Mouse (Mus musculus) myocyte (in vitro differentiated cells): ENCODE measurements around the gene Vwce. TPM values are rescaled to one million over a fixed set of nuclear protein-coding genes. Genes with fewer than 3 reads are reported as not detected.

Experiments used
- H3K27me3 ChIP-seq: one replicate; pipeline ENCODE4 v1.6.1; 2011; ENCODE audit not compliant: control insufficient read depth, insufficient read depth, insufficient read length
- H3K36me3 ChIP-seq: one replicate; pipeline ENCODE4 v1.6.1; 2011; ENCODE audit not compliant: control insufficient read depth, insufficient read depth
- H3K4me2 ChIP-seq: one replicate; pipeline ENCODE4 v1.6.1; 2011; ENCODE audit warnings: low read depth, control low read depth
- H3K4me3 ChIP-seq: one replicate; pipeline ENCODE4 v1.5.1; 2011; ENCODE audit warnings: mild to moderate bottlenecking, control low read depth, moderate library complexity
- H3K79me2 ChIP-seq: one replicate; pipeline ENCODE4 v1.6.1; 2011; ENCODE audit not compliant: control insufficient read depth, insufficient read depth
- H3ac ChIP-seq: one replicate; pipeline ENCODE4 v1.6.1; 2011; ENCODE audit not compliant: control insufficient read depth, insufficient read length
- CEBPB ChIP-seq: IDR thresholded peaks from 2 replicates; pipeline ENCODE4 v1.6.1; 2011; ENCODE audit warnings: mild to moderate bottlenecking, moderate library complexity; ENCODE audit not compliant: poor library complexity, insufficient read depth, severe bottlenecking
- E2F4 ChIP-seq: IDR thresholded peaks from one replicate; pipeline ENCODE4 v1.6.1; 2011; ENCODE audit warnings: mild to moderate bottlenecking, control low read depth, moderate library complexity; ENCODE audit not compliant: insufficient read depth
- MAX ChIP-seq: IDR thresholded peaks from one replicate; pipeline ENCODE4 v1.6.1; 2011; ENCODE audit warnings: low read depth, mild to moderate bottlenecking, control low read depth
- MYOD1 ChIP-seq, 3 experiments: IDR thresholded peaks; one replicate each; pipeline ENCODE4 v1.6.1; 2011; ENCODE audit warnings: control low read depth in 2 of 3, low read depth in 2 of 3, mild to moderate bottlenecking in 2 of 3, moderate library complexity in 1 of 3; ENCODE audit not compliant: insufficient read length in 2 of 3, control insufficient read depth in 1 of 3
- MYOG ChIP-seq, 3 experiments: IDR thresholded peaks; one replicate each; pipeline ENCODE4 v1.6.1; 2011; ENCODE audit warnings: control low read depth in 2 of 3, low read depth in 2 of 3, mild to moderate bottlenecking in 2 of 3; ENCODE audit not compliant: insufficient read length in 2 of 3, control insufficient read depth in 1 of 3, insufficient read depth in 1 of 3
- POLR2A ChIP-seq: IDR thresholded peaks from one replicate; pipeline ENCODE4 v1.6.1; 2011; ENCODE audit warnings: low read depth, mild to moderate bottlenecking, control low read depth, moderate library complexity; ENCODE audit not compliant: insufficient read length
- POLR2AphosphoS2 ChIP-seq: IDR thresholded peaks from one replicate; pipeline ENCODE4 v1.6.1; 2011; ENCODE audit warnings: low read depth, control low read depth; ENCODE audit not compliant: insufficient read length
- REST ChIP-seq: IDR thresholded peaks from one replicate; pipeline ENCODE4 v1.6.1; 2011; ENCODE audit warnings: mild to moderate bottlenecking, control low read depth, moderate library complexity; ENCODE audit not compliant: insufficient read depth, insufficient read length
- SRF ChIP-seq: IDR thresholded peaks from one replicate; pipeline ENCODE4 v1.6.1; 2011; ENCODE audit warnings: low read depth; ENCODE audit not compliant: control insufficient read depth, insufficient read length
- TCF12 ChIP-seq: IDR thresholded peaks from one replicate; pipeline ENCODE4 v1.6.1; 2011; ENCODE audit warnings: mild to moderate bottlenecking, control low read depth; ENCODE audit not compliant: poor library complexity, insufficient read depth, severe bottlenecking
- TCF3 ChIP-seq: IDR thresholded peaks from one replicate; pipeline ENCODE4 v1.6.1; 2011; ENCODE audit warnings: low read depth, control low read depth; ENCODE audit not compliant: insufficient read length
- USF1 ChIP-seq: IDR thresholded peaks from one replicate; pipeline ENCODE4 v1.6.1; 2011; ENCODE audit warnings: low read depth, mild to moderate bottlenecking, control low read depth, moderate library complexity
- polyA plus RNA-seq: library from polyadenylated mRNA; unstranded; fragments of >200 nt; fragmentation: generic; extraction: Trizol; gene quantifications from one replicate; pipeline ENCODE4 v1.2.1, GENCODE M21; 2012; ENCODE audit warnings: missing spikeins

Gene Vwce
- polyA plus RNA-seq, 1 experiment = 0.05 TPM

DNA sequence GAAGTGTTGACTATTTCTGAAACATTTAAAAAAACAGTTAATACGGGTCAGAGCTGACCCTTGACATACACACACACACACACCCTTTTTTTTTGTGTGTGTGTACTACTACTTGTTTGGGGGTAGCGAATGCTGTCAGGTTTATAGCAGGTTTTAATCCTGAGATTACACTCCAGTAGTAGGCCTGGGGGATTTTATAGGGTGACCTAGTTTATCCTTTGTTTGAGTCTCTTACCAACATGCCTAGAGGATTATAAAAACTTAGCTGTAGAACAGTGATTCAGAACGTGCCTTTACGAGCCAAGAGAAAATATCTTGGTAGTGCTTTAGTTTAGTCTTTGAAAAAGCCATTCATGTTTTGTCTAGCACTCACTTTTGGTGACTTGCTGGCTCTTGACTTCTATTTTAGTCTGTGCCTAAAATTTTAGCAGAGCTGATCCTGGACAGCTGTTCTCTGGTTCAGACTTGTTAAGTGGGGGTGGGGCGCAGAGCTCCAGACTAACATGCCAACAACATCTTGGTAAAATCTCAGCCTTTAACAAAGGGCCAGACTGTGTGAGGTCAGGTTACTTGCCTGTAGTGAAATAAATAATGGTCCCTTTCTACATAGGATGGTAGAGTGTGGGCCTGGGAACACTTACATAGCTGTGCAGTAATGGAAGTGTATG lies 25.3 kb upstream of the Vwce start:
- TF ChIP-seq TCF12 (peak; percentile 63), REST (no peak), USF1 (no peak), POLR2AphosphoS2 (no peak), MYOG (IDR thresholded peaks at IDR 0.05; ENCODE audit: control insufficient read depth in 1 of 3, insufficient read depth in 1 of 3, insufficient read length in 2 of 3, low read depth in 2 of 3) (peak in 2 of 3 experiments; percentile 41 to 80), MYOD1 (IDR thresholded peaks at IDR 0.05; ENCODE audit: control insufficient read depth in 1 of 3, insufficient read length in 2 of 3, low read depth in 2 of 3) (peak; percentile 50 to 64 (median 60)), E2F4 (no peak), SRF (no peak)
- peak overlapping the region; percentile 89 for H3K4me2 ChIP-seq
- no peaks in the 10 kb centered on the region for H3K27me3 ChIP-seq
- peaks cover 70% of the 10 kb centered on the region for H3K79me2 ChIP-seq
- H3ac ChIP-seq = no peak overlapping the region
- H3K36me3 ChIP-seq = peaks cover 50% of the 10 kb centered on the region
- no peak overlapping the region for H3K4me3 ChIP-seq

DNA sequence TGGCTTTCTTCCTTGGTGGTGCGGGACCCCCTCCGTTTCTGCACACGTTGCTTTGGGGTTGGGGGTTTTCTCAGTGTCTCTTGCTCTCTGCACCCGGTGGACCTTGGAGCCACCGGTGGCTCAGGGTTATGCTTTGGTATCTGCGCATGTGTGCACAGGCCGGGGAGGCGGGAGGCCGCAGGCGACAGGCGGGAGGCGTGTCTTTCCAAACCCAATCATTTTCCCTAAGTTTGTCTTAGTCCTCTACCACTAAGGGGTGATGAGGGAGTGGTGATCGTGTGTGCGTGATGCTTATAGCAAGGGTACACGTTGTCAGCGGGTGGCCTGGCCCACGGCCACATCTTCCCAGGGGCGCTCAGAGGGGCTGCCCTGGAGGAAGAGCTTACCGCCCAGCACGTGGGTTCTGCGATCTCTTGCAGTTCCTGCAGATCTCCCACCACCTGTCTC lies 882 bp downstream of the Vwce start:
- peaks cover 16% of the 10 kb centered on the region for H3K36me3 ChIP-seq
- H3K4me2 ChIP-seq = no peak overlapping the region
- no peak overlapping the region for H3ac ChIP-seq
- no peaks in the 10 kb centered on the region for H3K79me2 ChIP-seq
- H3K4me3 ChIP-seq = no peak overlapping the region
- TF ChIP-seq POLR2A (no peak), MAX (no peak), POLR2AphosphoS2 (no peak), TCF3 (no peak), MYOG (IDR thresholded peaks at IDR 0.05; ENCODE audit: control insufficient read depth in 1 of 3, insufficient read depth in 1 of 3, insufficient read length in 2 of 3, low read depth in 2 of 3) (no peak), MYOD1 (IDR thresholded peaks at IDR 0.05; ENCODE audit: control insufficient read depth in 1 of 3, insufficient read length in 2 of 3, low read depth in 2 of 3) (no peak), TCF12 (no peak), REST (no peak), USF1 (no peak), SRF (no peak), CEBPB (no peak), E2F4 (no peak)
- no peaks in the 10 kb centered on the region for H3K27me3 ChIP-seq

DNA sequence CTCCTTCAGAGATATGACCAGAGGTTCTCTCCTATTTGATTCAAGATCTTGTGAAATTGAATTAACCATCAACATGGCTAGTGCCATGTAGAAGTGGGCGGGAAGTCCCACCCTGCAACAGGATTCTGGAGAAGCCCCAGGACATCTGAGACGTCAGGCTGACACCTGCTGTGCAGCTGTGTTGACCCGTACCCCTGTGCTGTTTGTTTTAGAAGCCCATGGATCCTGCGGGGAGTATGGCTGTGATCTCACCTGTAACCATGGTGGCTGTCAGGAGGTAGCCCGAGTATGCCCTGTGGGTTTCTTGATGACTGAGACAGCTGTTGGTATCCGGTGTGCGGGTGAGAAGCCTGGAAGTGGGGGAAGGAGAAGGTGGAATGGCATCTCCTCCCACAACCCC lies 3.8 kb downstream of the Vwce start:
- Histone ChIP-seq H3K4me3 (no peak overlapping the region), H3ac (no peak overlapping the region), H3K27me3 (no peaks in the 10 kb centered on the region), H3K36me3 (peaks cover 3% of the 10 kb centered on the region), H3K4me2 (no peak overlapping the region), H3K79me2 (no peaks in the 10 kb centered on the region)
- TF ChIP-seq CEBPB (no peak), SRF (no peak), TCF3 (peak; percentile 21), REST (no peak), MYOD1 (IDR thresholded peaks at IDR 0.05; ENCODE audit: control insufficient read depth in 1 of 3, insufficient read length in 2 of 3, low read depth in 2 of 3) (peak in 2 of 3 experiments; percentile 53 to 76), MYOG (IDR thresholded peaks at IDR 0.05; ENCODE audit: control insufficient read depth in 1 of 3, insufficient read depth in 1 of 3, insufficient read length in 2 of 3, low read depth in 2 of 3) (peak in 1 of 3 experiments; percentile 68), E2F4 (no peak), USF1 (no peak), MAX (no peak), TCF12 (peak; percentile 25), POLR2A (no peak), POLR2AphosphoS2 (no peak)

DNA sequence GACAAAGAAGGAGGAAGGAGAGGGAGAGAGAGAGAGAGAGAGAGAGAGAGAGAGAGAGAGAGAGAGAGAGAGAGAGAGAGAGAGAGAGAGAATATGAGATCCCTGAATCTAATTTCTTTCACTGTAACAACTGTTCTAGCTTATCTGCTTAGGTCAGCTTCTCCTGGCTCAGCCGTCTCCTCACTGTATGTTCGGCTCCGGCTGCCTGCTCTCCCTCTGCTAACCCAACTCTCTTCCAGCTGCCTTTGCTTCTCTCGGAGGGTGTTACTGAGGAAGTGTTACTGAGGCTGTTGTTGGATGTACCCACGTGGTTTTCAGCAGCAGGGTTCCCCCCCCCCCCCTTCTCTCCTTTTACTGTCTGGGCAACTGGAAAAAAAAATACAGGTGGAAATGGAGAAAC lies 6.1 kb downstream of the Vwce start:
- TF ChIP-seq POLR2A (no peak), MAX (no peak), REST (no peak), MYOG (IDR thresholded peaks at IDR 0.05; ENCODE audit: control insufficient read depth in 1 of 3, insufficient read depth in 1 of 3, insufficient read length in 2 of 3, low read depth in 2 of 3) (no peak), E2F4 (no peak), TCF3 (no peak), TCF12 (no peak), CEBPB (no peak), MYOD1 (IDR thresholded peaks at IDR 0.05; ENCODE audit: control insufficient read depth in 1 of 3, insufficient read length in 2 of 3, low read depth in 2 of 3) (no peak), SRF (no peak), POLR2AphosphoS2 (no peak), USF1 (no peak)
- H3K4me2 ChIP-seq = no peak overlapping the region
- H3K27me3 ChIP-seq = no peaks in the 10 kb centered on the region
- no peaks in the 10 kb centered on the region for H3K79me2 ChIP-seq
- H3ac ChIP-seq = no peak overlapping the region
- H3K4me3 ChIP-seq = no peak overlapping the region
- H3K36me3 ChIP-seq = no peaks in the 10 kb centered on the region
